In genomic region chr17:70979345-70980223, GRCm38 (mm10) we compare ENCODE assay signal across 12 mouse cellular contexts. TPM values are rescaled to one million over a fixed set of nuclear protein-coding genes. Genes with fewer than 3 reads are reported as not detected.
DNase-seq lines count a peak whose midpoint lies in the region; ATAC-seq and TF ChIP-seq lines count a peak whose summit lies in the region.
"Had no signal": no experiment of that assay in that cellular context is flagged by ENCODE, and none has a peak within 500 bp of the region (broad histone marks: within the 10 kb centered on the region; RNA-seq: fewer than 3 reads in every experiment).

No protein-coding gene starts in this region.

- DNase-seq in heart, embryonic 10.5 days (ENCODE audit: low spot score) = no peak
- DNase-seq in A20 (ENCODE audit: low read depth, low spot score) = peak; percentile 69
- DNase-seq in brain, adult 2 months (ENCODE audit: low read depth, low spot score) = peak; percentile 43
- peak; percentile 53 for DNase-seq in lung, embryonic 14.5 days
- no peak for DNase-seq in embryo, embryonic 10 days (ENCODE audit: low spot score)
- no peak for DNase-seq in spleen, postnatal 36 days (ENCODE audit: low spot score in 2 of 2)
- no peak for DNase-seq in testis, postnatal 14 days (ENCODE audit: low spot score)
- DNase-seq: gastrocnemius, postnatal 14 days had no signal

- H3K27ac ChIP-seq in heart, embryonic 11.5 days (ENCODE audit: low read depth, low read length) = no peak overlapping the region
- H3K27ac ChIP-seq in heart, embryonic 10.5 days = no peak overlapping the region
- H3K27ac ChIP-seq in lung, embryonic 14.5 days (ENCODE audit: low read depth) = no peak overlapping the region
- H3K27ac ChIP-seq: embryonic facial prominence, embryonic 10.5 days; stomach, embryonic 15.5 days had no signal

- no peak overlapping the region for H3K4me3 ChIP-seq in heart, embryonic 11.5 days (ENCODE audit: low read depth, low read length)
- no peak overlapping the region for H3K4me3 ChIP-seq in heart, embryonic 10.5 days
- no peak overlapping the region for H3K4me3 ChIP-seq in lung, embryonic 14.5 days (ENCODE audit: low read depth, low read length)
- H3K4me3 ChIP-seq: embryonic facial prominence, embryonic 10.5 days; megakaryocyte, embryonic 14.5 days; stomach, embryonic 15.5 days had no signal

- peak; percentile 25; the same call in 1 of the 2 replicates for ATAC-seq in heart, embryonic 11.5 days (replicated peaks; ENCODE audit: insufficient number of reproducible peaks, low FRiP score, low TSS enrichment)
- no peak for ATAC-seq in lung, embryonic 14.5 days (ENCODE audit: insufficient read depth)

- TF ChIP-seq CTCF in lung, embryonic 14.5 days (IDR thresholded peaks at IDR 0.05; ENCODE audit: low read depth) = peak; percentile 21; the same call in 1 of the 2 replicates

- no peak overlapping the region for H3K4me2 ChIP-seq in heart, embryonic 11.5 days
- no peak overlapping the region for H3K4me2 ChIP-seq in lung, embryonic 14.5 days
- H3K4me2 ChIP-seq: stomach, embryonic 15.5 days had no signal

- H3K4me1 ChIP-seq in heart, embryonic 11.5 days (ENCODE audit: control insufficient read depth, insufficient read depth, low read length) = no peaks in the 10 kb centered on the region
- peaks cover 10% of the 10 kb centered on the region for H3K4me1 ChIP-seq in heart, embryonic 10.5 days
- no peaks in the 10 kb centered on the region for H3K4me1 ChIP-seq in lung, embryonic 14.5 days (ENCODE audit: insufficient read depth)
- H3K4me1 ChIP-seq: stomach, embryonic 15.5 days had no signal

- peaks cover 19% of the 10 kb centered on the region for H3K27me3 ChIP-seq in heart, embryonic 11.5 days (ENCODE audit: control insufficient read depth, insufficient read depth, low read length)
- H3K27me3 ChIP-seq in heart, embryonic 10.5 days (ENCODE audit: insufficient read depth, poor library complexity, severe bottlenecking) = peaks cover 36% of the 10 kb centered on the region
- H3K27me3 ChIP-seq in lung, embryonic 14.5 days (ENCODE audit: insufficient read depth, low read length) = no peaks in the 10 kb centered on the region
- H3K27me3 ChIP-seq: megakaryocyte, embryonic 14.5 days; stomach, embryonic 15.5 days had no signal

- H3K9me3 ChIP-seq in heart, embryonic 11.5 days (replicated peaks; ENCODE audit: control insufficient read depth, low read length) = no peaks in the 10 kb centered on the region
- no peaks in the 10 kb centered on the region; the same call in 1 of the 2 replicates for H3K9me3 ChIP-seq in heart, embryonic 10.5 days
- H3K9me3 ChIP-seq in lung, embryonic 14.5 days (ENCODE audit: low read depth, low read length) = no peaks in the 10 kb centered on the region
- H3K9me3 ChIP-seq: embryonic facial prominence, embryonic 10.5 days; megakaryocyte, embryonic 14.5 days; stomach, embryonic 15.5 days had no signal

- no peak overlapping the region for H3K9ac ChIP-seq in heart, embryonic 11.5 days (ENCODE audit: low read depth, low read length)
- no peak overlapping the region for H3K9ac ChIP-seq in lung, embryonic 14.5 days
- H3K9ac ChIP-seq: stomach, embryonic 15.5 days had no signal

- 70% methylated on average over 20 of the region's 20 CpGs for WGBS in heart, embryonic 11.5 days (ENCODE audit: insufficient replicate concordance)
- 76% methylated on average over 20 of the region's 20 CpGs for WGBS in heart, embryonic 10.5 days
- 76% methylated on average over 20 of the region's 20 CpGs for WGBS in lung, embryonic 14.5 days

- peaks cover 6% of the 10 kb centered on the region; the same call in 1 of the 2 replicates for H3K36me3 ChIP-seq in heart, embryonic 11.5 days (ENCODE audit: control insufficient read depth, insufficient read depth, low read length)
- H3K36me3 ChIP-seq in heart, embryonic 10.5 days = peaks cover 50% of the 10 kb centered on the region
- H3K36me3 ChIP-seq in lung, embryonic 14.5 days (ENCODE audit: insufficient read depth) = peaks cover 52% of the 10 kb centered on the region

RNA-seq across cellular contexts. Expression of gene Myom1, which starts 22.8 kb away (rescaled TPM):
- polyA plus RNA-seq in heart, embryonic 11.5 days (2014; fragmentation: Nextera tagmentation; extraction: Ambion mirVana) = 208 and 237 TPM in 2 replicates
- polyA plus RNA-seq in heart, embryonic 10.5 days (2016; fragmentation: Nextera tagmentation; extraction: Ambion mirVana) = 109 and 198 TPM in 2 replicates
- 5.7 and 7.6 TPM in 2 replicates for polyA plus RNA-seq in lung, embryonic 14.5 days (2014; fragmentation: Nextera tagmentation; extraction: Ambion mirVana)

RNA-seq across cellular contexts. Expression of gene Myl12a, which starts 23.1 kb away (rescaled TPM):
- polyA plus RNA-seq in heart, embryonic 11.5 days (2014; fragmentation: Nextera tagmentation; extraction: Ambion mirVana) = 878 and 906 TPM in 2 replicates
- 742 and 776 TPM in 2 replicates for polyA plus RNA-seq in heart, embryonic 10.5 days (2016; fragmentation: Nextera tagmentation; extraction: Ambion mirVana)
- 637 and 655 TPM in 2 replicates for polyA plus RNA-seq in lung, embryonic 14.5 days (2014; fragmentation: Nextera tagmentation; extraction: Ambion mirVana)

Comparison
In these comparisons a context has a peak if more than half of its experiments do, and no peak if none do; other contexts are left out.
1. DNase-seq: peak in A20 (single experiment), brain, adult 2 months (single experiment) and lung, embryonic 14.5 days (single experiment); none in heart, embryonic 10.5 days (single experiment), embryo, embryonic 10 days (single experiment), spleen, postnatal 36 days (0 of 2) and testis, postnatal 14 days (single experiment).
2. RNA of gene Myom1, which starts 22.8 kb away (polyA plus RNA-seq): 208 to 237 TPM in heart, embryonic 11.5 days and 109 to 198 TPM in heart, embryonic 10.5 days; 5.7 to 7.6 TPM in lung, embryonic 14.5 days; every median in the first group is over 10 times any median in the second.